Mouse (Mus musculus): Measurements from ENCODE around the gene Rgs5. TPM values are rescaled to one million over a fixed set of nuclear protein-coding genes. Genes with fewer than 3 reads are reported as not detected.

Rgs5 gene
- total RNA-seq, 1 experiment: 0.76 TPM

DNA sequence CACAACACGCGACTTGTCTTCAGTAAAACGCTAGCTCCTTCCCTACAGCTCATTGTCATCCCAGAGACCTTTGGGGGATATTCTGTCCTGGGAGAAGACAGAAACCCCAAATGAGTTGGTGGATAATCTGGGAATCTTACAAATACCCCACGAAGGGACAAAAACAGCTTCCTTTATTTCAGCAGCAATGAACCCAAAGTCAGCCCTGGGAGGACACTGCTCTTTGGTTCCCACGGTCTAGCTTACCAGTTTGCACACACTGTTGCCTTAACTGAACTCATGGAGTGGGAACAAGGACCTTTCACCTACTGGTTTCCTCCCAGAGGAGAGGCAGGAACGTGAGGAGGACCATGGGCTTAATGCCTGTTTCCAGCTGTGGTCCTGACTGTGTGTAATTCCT, 81.9 kb downstream of the Rgs5 start:
- H3K27ac ChIP-seq (ENCODE audit: insufficient read depth, low read depth, low read length, poor library complexity, severe bottlenecking): no peak overlapping the region
- H3K9me3 ChIP-seq (ENCODE audit: control insufficient read depth, insufficient read depth, low read depth, low read length): no peaks in the 10 kb centered on the region
- no peaks in the 10 kb centered on the region for H3K4me1 ChIP-seq (ENCODE audit: control insufficient read depth in 2 of 2, insufficient read depth in 2 of 2, low read length in 2 of 2, poor library complexity in 1 of 2)
- no peaks in the 10 kb centered on the region for H3K36me3 ChIP-seq (ENCODE audit: control insufficient read depth, insufficient read depth, low read length, poor library complexity, severe bottlenecking)
- in situ Hi-C loops (cut with MboI; ENCODE audit: low sequenced_read_pairs in 2 of 2, unreplicated experiment in 2 of 2): no loop called here
- DNase-seq (ENCODE audit: low read depth, low spot score): no peak
- no peak overlapping the region for H3K4me3 ChIP-seq (ENCODE audit: insufficient read depth in 1 of 2, low read depth in 1 of 2, low read length in 2 of 2, poor library complexity in 1 of 2, severe bottlenecking in 1 of 2)
- no peak for TF ChIP-seq ZNF384 (IDR thresholded peaks at IDR 0.05; ENCODE audit: low read depth, low read length)
- no peak for TF ChIP-seq HCFC1 (IDR thresholded peaks at IDR 0.05; ENCODE audit: borderline replicate concordance, insufficient read depth, low read length)
- no peak for TF ChIP-seq ZC3H11A (IDR thresholded peaks at IDR 0.05; ENCODE audit: borderline replicate concordance, low read depth, low read length)
- no peak for TF ChIP-seq MAFK (IDR thresholded peaks at IDR 0.05; ENCODE audit: insufficient read depth, low read depth, low read length)
- no peak for TF ChIP-seq CHD2 (IDR thresholded peaks at IDR 0.05; ENCODE audit: low read depth, low read length)
- no peak overlapping the region for H3K9ac ChIP-seq (ENCODE audit: insufficient read depth, low read depth, low read length, poor library complexity, severe bottlenecking)

DNA sequence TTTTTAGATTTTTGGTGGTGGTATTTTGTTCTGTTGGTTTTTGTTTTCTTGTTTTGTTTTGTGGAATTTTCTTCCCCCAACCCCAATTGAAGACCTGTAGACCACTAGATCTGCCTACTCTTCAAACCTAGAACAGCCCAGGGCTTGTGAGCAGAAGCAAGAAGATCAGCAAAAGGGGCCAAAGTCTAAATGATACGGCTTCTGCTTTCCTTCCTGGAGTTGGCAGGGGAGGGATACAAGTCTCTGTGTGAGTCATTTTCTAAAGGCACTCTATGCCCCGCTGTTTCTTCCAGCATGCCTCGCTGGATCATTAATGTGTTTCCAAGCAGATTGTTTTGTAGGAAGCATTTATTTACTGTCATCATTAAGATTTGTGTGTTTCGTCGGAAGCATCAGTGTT, 85.8 kb downstream of the Rgs5 start:
- Histone ChIP-seq H3K9me3 (ENCODE audit: control insufficient read depth, insufficient read depth, low read depth, low read length) (no peaks in the 10 kb centered on the region), H3K36me3 (ENCODE audit: control insufficient read depth, insufficient read depth, low read length, poor library complexity, severe bottlenecking) (no peaks in the 10 kb centered on the region), H3K4me1 (ENCODE audit: control insufficient read depth in 2 of 2, insufficient read depth in 2 of 2, low read length in 2 of 2, poor library complexity in 1 of 2) (no peaks in the 10 kb centered on the region), H3K27ac (ENCODE audit: insufficient read depth, low read depth, low read length, poor library complexity, severe bottlenecking) (no peak overlapping the region), H3K4me3 (ENCODE audit: insufficient read depth in 1 of 2, low read depth in 1 of 2, low read length in 2 of 2, poor library complexity in 1 of 2, severe bottlenecking in 1 of 2) (no peak overlapping the region), H3K9ac (ENCODE audit: insufficient read depth, low read depth, low read length, poor library complexity, severe bottlenecking) (no peak overlapping the region)
- in situ Hi-C loops (cut with MboI; ENCODE audit: low sequenced_read_pairs in 2 of 2, unreplicated experiment in 2 of 2): no loop called here
- TF ChIP-seq MAFK (IDR thresholded peaks at IDR 0.05; ENCODE audit: insufficient read depth, low read depth, low read length) (no peak), ZNF384 (IDR thresholded peaks at IDR 0.05; ENCODE audit: low read depth, low read length) (no peak), CHD2 (IDR thresholded peaks at IDR 0.05; ENCODE audit: low read depth, low read length) (no peak)
- DNase-seq (ENCODE audit: low read depth, low spot score): no peak

Other genes with a start within 250 kb of the Rgs5 start
- 26.6 and 32.7 TPM in 2 replicates for gene Nuf2, start 124.0 kb upstream of the Rgs5 start, total RNA-seq (2012; rRNA removed)
- gene Rgs4, start 92.1 kb downstream of the Rgs5 start, total RNA-seq (2012; rRNA removed): 0.05 and 1.1 TPM in 2 replicates

Data from ES-E14 (cell line).